ENCODE assay signal across 8 mouse cellular contexts in genomic region chr2:144197139-144197538, GRCm38 (mm10).
DNase-seq lines count a peak whose midpoint lies in the region; ATAC-seq and TF ChIP-seq lines count a peak whose summit lies in the region.

No protein-coding gene starts in this region.

- WGBS in heart, embryonic 11.5 days (ENCODE audit: insufficient replicate concordance) = 79% methylated on average over 2 of the region's 2 CpGs

- DNase-seq in gastrocnemius, adult 2 months = peak; percentile 32
- DNase-seq in gastrocnemius, adult 8-10 months (ENCODE audit: low spot score in 2 of 2) = no peak
- peak; percentile 21 for DNase-seq in ovary, postnatal 36 days (ENCODE audit: low spot score)
- DNase-seq in ovary, adult 18-20 months (ENCODE audit: low spot score) = no peak
- DNase-seq in gastrocnemius, postnatal 14 days = peak; percentile 61
- DNase-seq in spleen, postnatal 36 days (ENCODE audit: low spot score in 2 of 2) = peak; percentile 52 to 61

- ATAC-seq in erythroid progenitor cell, adult 5-6 weeks (replicated peaks; ENCODE audit: low FRiP score, poor library complexity, severe bottlenecking) = no peak
- ATAC-seq in heart, embryonic 11.5 days (replicated peaks; ENCODE audit: insufficient number of reproducible peaks, low FRiP score, low TSS enrichment) = no peak

- H3K27me3 ChIP-seq in heart, embryonic 11.5 days (ENCODE audit: control insufficient read depth, insufficient read depth, low read length) = no peaks in the 10 kb centered on the region

- no peaks in the 10 kb centered on the region for H3K36me3 ChIP-seq in heart, embryonic 11.5 days (ENCODE audit: control insufficient read depth, insufficient read depth, low read length)

- H3K9ac ChIP-seq in heart, embryonic 11.5 days (ENCODE audit: low read depth, low read length) = no peak overlapping the region

- no peak overlapping the region for H3K27ac ChIP-seq in gastrocnemius, adult 2 months
- no peak overlapping the region for H3K27ac ChIP-seq in heart, embryonic 11.5 days (ENCODE audit: low read depth, low read length)

- peak; percentile 48 for TF ChIP-seq CTCF in gastrocnemius, adult 2 months (IDR thresholded peaks at IDR 0.05)

- intact Hi-C loops in gastrocnemius, adult 2 months (cut with DNase I) = no loop called here
- intact Hi-C loops in gastrocnemius, postnatal 14 days (cut with DNase I; ENCODE audit: low total_unique reads) = no loop called here

- no peaks in the 10 kb centered on the region for H3K9me3 ChIP-seq in heart, embryonic 11.5 days (replicated peaks; ENCODE audit: control insufficient read depth, low read length)

- no peak overlapping the region for H3K4me3 ChIP-seq in gastrocnemius, adult 2 months
- no peak overlapping the region for H3K4me3 ChIP-seq in heart, embryonic 11.5 days (ENCODE audit: low read depth, low read length)

- H3K4me2 ChIP-seq in heart, embryonic 11.5 days = no peak overlapping the region

- H3K4me1 ChIP-seq in heart, embryonic 11.5 days (ENCODE audit: control insufficient read depth, insufficient read depth, low read length) = peaks cover 12% of the 10 kb centered on the region

Comparison
In these comparisons a context has a peak if more than half of its experiments do, and no peak if none do; other contexts are left out.
1. DNase-seq: peak in gastrocnemius, adult 2 months (single experiment), ovary, postnatal 36 days (single experiment), gastrocnemius, postnatal 14 days (single experiment) and spleen, postnatal 36 days (2 of 2); none in gastrocnemius, adult 8-10 months (0 of 2) and ovary, adult 18-20 months (single experiment).